Mouse (Mus musculus) lung, adult 18-20 months (tissue): ENCODE data around the gene Chac1.

Experiments used
- DNase-seq, 2 experiments: peaks; one replicate each; pipeline ENCODE4 v3.0.0; 2022; ENCODE audit warnings: mixed read lengths in 2 of 2

Gene Chac1

DNA sequence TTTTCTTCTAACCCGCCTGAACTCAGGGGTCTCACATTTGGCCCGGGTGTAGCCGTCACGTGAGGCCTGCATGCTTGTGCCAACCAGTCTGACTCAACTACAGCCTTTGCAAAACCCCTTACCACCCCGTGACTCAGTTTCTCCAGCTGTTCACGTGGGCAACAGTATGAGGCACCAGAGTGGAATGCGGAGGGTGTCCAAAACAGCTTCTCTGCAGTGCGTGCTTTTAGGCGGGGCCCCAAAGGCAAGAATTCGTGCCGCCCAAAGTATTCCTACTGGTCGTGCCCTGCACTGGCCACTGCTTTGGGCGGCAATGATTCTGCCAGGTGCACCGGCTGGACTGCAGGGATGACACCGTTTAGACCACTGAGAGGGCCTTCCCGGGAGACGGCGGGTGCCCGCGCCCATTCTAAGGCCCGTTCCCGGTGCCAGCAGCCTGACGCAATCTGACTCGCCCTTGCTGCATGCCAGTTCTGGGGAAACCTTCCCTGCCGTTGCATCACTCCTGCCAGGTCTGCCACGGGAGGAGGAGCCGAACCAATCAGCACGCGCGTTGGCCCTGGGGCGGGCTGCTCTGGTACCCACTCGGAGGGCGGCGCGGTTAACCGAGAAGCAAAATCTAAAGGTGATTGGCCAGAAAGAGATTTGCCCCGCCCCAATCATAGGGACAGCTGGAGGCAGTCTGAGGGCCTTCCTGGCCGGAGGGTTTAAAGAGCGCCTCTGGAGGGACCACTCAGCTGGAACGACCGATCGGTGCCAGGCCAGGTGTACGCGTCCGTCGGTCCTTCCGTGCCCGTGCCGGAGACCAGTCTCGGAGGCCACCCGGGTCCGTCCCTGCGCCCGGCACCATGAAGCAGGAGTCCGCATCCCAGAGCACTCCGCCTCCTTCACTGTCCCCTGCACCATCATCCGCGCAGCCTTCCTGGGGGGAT, at the start of gene Chac1:
TSS of gene Chac1 (plus strand) at position 675 of the 932 bp plus-strand sequence.
- DNase-seq, result peak; percentile 95 to 97

DNA sequence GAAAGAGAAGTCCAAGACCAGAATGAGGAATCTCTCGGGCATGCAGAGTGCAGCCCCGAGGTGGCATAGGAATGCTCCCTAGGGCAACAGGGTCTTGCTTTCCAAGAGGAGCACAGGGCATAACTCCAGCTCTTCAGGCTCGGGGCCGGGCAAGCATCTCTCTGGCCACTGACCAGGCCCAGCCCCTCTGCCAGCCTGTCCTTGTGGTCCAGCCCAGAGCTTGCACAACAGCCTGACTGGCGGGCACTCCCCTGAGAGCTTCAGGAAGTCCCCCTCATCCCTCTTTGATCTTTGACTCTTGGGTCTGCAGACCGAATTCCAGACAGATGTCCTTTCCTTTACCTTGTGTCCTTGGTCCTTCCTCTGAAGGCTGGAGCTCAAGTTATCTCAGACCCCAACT, 48.2 kb upstream of the Chac1 start:
- no peak for DNase-seq

DNA sequence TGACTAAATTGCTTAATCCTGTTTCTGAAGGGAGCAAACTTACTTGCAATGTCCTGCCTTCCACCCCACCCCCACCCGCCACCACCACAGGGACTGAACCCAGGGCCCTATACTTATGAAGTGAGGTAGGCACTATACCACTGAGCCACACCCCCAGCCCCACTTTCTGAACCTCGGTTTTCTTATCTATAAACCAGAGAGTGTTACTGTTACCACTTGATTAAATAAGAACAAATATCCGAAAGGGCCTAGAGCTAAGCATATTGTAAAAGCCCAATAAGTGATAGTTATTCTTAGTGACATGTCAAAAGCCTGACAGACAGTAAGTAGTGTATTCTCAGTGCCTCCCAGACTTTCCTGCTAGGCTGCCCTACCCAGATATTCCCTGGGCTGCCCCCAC, 46.6 kb upstream of the Chac1 start:
- DNase-seq, result no peak

DNA sequence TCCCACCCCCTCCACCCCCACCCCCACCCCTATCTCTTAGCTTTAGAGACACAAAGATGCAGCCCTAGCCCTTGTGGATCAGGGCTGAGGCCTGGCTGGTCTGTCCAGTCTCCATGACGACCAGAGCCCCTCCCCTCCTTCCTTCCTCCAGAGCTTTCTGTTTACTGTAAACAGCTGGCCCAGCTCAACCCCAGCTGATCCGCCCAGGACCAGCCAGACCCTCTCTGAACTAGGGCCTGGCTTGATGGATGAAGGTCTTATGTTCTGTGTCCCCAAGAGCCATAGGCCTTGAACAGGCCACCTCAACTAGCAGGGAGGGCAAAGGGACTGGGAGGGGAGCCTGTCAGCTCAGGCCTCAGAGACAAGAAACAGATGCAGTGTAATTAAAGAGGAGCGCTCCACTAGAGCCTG, 46.2 kb upstream of the Chac1 start:
- DNase-seq, result peak; percentile 66 to 83

DNA sequence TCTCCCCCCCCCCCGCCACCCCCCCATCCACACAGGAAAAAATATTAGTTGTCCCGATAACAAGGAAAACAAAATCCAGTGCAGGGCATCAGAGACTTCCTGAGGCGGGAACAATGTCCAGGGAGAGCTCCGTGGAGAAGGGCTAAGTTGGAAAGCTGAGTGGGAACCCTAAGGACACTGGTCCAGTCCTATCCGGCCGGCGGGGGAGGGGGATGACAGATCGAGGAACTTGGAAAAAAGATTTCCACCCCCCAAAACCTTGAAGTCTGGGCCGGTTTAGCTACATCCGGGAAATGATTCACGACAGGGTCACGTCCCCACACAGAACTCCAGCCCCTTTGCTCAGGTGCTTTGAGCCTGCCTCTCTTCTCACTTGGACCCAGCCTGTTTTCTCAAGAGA, 39.5 kb upstream of the Chac1 start:
- DNase-seq, result no peak

DNA sequence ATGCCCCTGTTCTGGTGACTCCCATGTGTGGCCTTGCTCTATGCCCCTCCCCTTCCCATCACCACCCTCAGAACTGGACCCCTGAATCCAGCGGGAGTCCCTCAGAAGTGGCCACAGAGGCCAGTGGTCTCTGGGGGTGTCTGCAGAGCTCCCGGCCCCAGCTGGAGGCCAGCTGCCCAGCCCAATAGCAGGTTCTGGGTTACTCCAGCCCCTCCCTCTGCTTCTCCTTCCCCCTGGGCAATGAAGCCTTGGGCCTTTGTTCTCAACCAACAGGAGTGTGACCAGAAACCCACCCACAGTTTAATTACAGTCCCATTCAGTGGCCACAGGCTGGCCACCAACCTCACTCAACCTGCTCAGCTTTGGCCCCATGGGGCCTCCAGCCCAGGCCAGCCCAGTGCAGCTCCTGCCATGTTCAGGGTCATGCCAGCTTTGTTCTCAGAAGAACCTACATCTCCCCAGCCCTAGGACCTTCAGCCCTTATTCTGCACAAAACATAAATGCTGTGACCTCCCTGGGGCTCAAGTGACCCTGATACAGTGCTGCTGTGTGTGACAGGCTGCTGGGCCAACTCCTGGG, 38.6 kb upstream of the Chac1 start:
- DNase-seq, result no peak

DNA sequence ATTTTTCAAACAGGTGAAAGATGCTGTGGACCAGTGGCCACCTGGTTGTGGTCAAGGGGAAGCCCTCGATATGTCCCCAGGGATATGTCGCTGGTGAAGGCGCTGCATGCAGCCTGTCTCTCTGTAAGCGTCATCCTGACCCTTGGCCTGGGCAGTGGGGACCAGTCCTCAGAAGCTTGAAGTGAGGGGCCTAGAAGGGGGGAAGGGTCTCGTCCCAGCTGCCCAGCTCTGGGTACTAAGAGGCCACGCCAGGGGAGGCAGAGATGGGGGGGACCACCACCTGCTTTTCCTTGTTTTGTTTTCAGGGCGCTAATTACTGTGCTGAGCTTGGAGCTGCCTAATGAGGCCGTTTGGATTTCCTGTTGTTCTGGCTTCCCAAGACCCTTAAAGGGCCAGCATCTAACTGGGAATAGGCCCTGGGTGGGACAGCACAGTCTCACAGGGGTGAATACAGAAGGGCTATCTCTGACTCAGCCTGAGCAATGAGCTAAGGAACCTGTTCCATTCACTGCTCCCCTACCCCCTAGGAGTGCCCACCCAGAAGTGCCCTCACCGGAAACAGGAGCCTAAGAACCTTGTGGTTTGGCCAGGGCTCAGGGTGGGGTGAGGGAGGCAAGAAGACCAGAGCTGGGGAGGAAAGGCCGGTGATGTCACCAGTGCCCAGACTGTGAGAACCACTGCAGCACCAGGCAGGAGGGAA, 37.1 kb upstream of the Chac1 start:
- peak; percentile 43 to 69 for DNase-seq

DNA sequence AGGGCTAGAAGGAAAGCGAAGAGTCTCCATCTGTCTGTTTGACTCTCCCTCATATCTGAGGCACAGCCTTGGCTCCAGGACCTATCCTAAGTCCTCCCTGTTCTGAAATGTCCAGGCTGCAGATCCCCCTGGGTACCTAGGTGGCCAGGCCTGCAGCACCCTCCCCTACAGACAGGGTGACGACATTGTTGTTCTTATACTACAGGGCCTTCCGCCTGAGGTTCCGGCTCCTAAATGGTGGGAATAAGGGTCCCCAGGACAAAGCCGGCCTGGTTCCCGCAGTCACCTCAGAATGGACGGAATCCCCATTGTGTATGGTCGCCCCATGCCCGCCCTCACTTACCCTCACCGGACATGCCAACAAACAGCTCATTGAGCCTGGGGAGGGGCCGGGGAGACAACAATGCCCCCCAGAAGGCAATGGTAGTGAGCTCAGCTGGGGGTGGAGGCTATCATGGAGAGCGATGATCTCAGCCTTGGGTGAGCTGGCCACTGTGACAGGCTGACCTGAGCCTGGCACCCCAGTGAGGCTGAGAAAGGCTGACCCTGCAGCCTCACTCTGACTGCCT, 36.2 kb upstream of the Chac1 start:
- DNase-seq, result peak in 1 of 2 experiments; percentile 60

DNA sequence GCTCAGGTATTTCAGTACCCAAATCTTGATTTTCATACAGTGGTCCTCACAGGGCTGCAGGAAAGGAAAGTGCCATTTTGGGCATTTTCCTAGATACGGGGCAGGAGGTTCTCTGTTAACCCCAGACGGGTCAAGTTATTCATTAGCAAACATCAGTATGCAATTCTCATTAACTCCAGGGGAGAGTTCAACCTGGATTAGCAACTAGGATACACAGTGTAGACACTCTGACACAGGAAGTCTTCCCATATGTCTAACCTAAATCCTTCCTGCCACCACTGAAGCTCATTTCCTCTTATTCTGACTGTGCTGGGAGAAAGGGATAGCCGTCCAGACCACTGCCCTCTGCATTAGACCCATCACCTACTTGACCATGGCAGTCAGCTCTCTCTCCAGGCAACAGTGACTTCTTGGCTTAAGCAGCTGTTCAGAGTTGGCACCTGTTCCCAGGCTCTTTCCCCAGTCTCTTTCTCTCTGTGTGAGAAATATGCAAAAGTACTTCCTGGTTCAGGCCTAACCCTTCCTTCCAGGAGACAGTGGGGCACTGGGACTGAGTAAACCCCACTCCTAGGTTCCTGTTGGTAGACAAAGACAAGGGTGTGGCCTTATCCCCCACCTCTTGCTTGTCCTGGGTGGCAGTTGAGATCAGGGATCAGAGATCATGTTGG, 32.9 kb upstream of the Chac1 start:
- DNase-seq, result peak; percentile 42 to 61

DNA sequence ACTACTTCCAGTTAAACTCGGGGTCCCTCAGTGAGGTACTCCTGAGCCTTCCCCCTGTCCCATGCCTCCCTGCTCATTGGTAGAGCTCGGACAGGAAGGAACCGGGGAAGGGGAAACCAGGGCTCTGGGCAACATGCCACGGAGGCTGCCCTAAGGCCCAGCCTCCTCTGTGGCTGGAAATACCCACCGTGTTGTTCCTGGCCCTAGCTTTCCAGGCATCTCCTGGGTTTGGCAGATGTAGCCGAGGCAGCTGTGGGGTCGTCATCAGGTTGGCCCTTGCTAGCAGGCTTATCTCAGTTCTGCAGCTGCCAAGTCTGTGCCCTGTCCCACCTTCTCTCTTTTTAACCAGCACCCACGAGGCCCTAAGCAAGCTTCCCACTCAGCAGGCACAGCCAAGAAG, 30.5 kb upstream of the Chac1 start:
- peak in 1 of 2 experiments; percentile 11 for DNase-seq

DNA sequence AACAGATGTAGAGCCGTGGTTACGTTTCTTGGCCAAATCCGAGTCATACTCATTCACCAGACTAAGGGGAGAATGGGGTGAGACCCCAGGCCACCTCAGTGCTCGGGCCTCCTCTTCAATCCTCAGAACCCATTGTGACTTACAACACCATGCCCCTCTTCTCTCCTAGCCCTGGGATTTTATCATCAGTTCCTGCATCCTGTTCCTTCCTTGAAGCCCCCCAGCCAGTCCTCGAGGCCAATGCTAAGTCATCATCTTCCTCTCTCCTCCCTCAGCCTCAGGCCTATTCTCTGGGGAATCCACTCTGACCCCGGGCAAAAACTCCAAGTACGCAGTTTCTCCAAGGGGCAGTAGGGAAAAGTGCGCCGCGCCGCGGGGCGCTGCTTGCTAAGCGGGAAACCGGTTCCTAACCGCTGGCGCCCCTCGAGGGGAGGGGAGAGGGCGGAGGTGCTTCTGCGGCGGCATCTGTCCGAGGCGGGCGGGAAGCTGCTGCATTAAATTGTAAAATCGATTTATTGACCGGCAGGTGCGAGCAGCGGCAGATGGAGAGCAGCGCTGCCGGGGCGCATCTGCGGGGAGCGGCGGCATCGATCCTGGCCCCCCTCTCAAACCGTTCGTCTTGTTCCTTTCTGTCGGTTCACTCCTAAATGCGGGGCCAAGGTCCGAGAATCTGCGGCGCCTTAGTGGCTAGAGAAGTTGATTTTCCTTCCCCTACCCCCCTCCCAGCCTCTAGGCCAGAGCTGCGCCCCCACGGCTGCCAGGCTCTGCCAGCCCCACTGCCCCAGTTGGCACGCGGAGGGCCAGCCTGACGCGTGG, 29.1 kb upstream of the Chac1 start:
- DNase-seq, result peak in 1 of 2 experiments; percentile 2

DNA sequence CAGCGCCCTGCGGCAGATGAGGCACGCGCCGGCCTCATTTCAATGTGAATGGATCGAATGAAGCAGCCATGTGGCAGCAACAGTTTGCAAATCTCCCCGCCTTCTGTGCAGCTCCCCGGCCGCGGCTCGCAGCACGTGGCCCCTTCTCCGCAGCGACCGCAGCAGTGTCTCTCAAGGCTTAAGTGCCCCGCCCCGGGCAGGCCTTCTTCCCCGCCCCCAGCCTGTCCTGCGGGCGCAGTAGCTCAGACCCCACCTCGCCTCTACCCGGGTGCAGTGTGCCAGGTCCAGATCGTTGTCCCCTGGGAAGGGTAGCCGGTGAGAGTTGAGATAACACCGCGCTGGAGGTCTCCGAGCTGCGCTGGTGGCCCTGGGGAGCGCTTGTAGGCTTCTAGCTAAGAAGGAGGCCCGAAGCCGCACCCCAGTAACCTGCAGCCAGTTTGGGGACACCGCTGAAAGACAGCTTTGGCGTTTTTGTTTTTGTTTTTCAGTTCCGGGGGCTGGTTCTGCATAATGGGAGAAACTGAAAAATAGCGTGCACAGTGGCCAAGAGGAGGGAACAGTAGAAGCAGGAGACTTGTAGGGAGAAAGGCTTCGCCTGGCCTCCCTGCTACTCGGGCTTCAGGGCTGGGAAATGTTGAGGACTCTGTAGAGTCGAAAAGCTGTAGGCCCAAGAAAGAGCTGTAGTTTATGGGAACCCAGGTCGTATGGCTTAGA, 28.3 kb upstream of the Chac1 start:
- peak in 1 of 2 experiments; percentile 38 for DNase-seq

DNA sequence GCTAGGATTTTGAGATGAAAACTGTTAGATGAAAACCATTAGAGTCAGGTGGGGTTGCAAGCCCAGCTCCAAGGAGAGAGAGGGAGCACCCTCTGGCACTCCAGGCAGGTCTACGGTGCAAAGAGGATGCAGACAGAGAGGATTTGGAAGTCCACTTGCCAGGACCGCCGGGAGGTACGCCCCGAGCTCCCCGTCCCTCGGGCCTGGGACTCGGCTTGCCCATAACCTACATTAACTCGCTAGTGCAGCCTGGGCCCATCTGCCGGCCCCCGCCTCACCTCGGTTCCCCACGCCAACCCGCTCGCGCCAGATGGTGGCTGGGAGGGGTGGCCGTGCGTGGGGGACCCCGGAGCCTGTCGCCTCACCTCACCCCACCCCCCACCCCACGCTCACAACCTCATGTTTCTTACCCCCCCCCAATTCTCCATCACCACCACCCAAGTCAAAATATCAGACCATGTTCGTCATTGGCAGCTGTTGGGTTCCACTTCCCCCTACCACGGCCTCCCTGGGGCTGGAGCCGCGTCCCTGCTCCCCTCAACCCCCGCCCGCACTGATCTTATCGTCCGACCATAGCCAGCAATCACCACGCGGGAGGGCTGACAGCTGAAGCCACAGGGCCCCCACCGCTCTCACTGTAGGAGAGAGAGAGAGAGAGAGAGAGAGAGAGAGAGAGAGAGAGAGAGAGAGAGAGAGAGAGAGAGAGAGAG, 27.0 kb upstream of the Chac1 start:
- DNase-seq, result no peak

DNA sequence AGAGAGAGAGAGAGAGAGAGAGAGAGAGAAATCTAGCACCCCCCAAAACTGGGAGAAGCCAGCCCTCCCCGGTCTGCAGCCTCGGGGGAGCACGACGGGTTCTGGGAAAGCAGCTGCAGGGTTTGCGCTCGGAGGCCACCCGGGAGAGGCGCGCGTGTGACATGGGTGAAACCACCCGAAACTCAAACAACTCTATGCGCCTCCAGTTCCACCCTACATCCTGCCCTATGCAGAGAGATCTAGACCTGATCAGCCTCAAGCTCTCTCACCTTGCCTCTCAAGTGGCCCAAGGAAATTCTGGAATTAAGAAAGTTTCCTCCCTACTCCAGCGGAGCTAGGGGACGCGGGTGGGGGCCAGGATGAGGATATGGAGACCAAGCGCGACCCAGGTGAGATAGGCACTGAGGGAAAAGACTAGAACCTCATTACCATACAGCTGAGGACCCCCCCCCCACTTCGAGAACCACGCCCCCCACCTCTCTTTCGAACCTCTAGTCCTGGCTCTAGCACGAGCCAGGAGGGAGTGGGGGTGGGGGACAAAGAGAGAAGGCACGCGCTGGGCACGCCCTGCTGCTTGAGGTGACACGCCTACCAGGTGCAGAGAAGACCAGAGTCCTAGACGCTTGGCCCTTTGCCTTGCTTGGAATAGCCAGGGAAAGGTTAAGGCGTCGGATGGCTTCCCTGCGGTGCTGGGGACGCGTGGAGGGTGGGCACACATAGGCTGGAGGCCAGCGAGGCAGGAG, 26.3 kb upstream of the Chac1 start:
- DNase-seq, result peak; percentile 52 to 77

DNA sequence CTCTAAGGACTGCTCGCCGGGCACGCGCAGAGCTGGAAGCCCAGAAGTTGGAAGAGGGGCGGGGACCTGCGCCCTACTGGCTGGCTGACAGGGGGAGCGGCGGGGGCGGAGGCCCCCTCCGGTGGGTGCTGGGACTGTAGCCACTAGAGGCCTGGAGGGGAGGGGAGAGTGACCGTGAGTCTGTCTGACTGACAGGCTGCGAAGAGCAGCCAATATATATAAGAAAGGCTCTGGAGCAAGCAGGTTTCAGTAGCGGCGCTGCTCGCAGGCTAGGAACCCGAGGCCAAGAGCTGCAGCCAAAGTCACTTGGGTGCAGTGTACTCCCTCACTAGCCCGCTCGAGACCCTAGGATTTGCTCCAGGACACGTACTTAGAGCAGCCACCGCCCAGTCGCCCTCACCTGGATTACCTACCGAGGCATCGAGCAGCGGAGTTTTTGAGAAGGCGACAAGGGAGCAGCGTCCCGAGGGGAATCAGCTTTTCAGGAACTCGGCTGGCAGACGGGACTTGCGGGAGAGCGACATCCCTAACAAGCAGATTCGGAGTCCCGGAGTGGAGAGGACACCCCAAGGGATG, 25.4 kb upstream of the Chac1 start, which contains the start of gene Dll4:
TSS of gene Dll4 (plus strand) at position 217 of the 576 bp plus-strand sequence.
- DNase-seq, result peak; percentile 79 to 86

DNA sequence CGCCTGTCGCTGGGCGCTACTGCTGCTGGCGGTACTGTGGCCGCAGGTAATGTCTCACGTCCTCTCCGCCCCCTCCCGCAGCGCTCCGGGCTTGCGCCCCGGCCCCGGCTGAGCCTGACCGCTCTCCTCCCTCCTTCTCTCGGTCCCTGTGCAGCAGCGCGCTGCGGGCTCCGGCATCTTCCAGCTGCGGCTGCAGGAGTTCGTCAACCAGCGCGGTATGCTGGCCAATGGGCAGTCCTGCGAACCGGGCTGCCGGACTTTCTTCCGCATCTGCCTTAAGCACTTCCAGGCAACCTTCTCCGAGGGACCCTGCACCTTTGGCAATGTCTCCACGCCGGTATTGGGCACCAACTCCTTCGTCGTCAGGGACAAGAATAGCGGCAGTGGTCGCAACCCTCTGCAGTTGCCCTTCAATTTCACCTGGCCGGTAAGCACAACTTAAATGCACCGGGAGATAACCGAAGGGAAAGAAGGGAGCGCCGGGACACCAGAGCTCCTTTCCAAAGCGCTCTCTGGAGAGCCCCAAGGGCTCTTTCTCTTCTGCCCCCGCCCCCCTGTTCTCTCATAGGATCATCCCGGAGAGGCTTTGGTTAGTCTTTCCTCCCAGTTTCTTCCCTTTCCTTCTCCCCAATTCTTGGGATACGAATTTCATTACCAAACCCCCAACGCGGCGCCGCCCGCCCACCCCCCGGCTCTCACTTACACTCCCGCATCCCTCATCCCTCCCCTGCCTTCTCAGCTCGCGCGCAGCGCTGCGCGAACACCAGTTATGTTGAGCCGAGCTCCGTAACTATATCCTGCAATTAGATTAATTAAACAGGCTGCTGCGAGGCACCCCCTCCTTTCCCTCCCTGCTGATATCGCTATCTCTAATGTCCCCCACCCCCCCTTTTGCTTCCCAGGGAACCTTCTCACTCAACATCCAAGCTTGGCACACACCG, 24.6 kb upstream of the Chac1 start:
- DNase-seq, result no peak

DNA sequence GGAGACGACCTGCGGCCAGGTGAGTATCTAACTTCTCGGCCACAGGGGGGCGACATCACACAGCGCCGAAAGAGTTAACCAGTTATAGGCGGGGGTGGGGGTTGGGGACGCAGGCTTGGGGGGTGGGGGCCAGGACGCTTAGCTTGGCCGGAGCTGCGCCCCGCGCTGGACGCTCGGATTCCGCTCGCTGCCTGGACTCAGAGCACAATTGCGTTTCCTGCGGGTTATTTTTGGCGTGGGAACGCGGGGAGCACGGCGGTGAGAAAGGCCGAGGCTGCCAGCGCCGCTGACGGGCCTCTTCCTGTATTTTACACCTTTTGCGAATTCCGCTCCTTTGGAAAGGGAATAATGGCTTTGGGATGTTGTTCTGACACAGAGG, 23.9 kb upstream of the Chac1 start:
- peak; percentile 69 to 80 for DNase-seq

DNA sequence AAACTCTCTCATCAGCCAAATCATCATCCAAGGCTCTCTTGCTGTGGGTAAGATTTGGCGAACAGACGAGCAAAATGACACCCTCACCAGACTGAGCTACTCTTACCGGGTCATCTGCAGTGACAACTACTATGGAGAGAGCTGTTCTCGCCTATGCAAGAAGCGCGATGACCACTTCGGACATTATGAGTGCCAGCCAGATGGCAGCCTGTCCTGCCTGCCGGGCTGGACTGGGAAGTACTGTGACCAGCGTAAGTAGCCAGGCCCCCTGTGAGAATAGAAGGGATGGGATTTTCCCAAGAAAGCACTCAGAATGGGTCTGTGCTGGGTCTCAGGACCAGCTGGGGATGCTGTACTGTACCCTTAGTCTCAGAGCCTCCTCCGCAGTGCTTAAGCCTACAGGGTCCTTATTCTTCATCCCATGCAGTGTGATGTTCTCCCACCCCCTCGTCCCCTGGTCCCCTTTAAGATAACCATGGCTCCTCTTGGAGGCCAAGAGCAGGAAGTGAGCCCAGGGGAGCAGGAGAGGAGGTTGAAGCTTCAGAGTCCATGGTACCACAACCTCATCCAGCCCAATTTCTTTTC, 23.0 kb upstream of the Chac1 start:
- no peak for DNase-seq
